Mouse (Mus musculus): ENCODE data around the gene Cadm3. TPM values are rescaled to one million over a fixed set of nuclear protein-coding genes. Genes with fewer than 3 reads are reported as not detected.

The Cadm3 gene
- polyA plus RNA-seq, 1 experiment from 2014 or later = 16.0 TPM

DNA sequence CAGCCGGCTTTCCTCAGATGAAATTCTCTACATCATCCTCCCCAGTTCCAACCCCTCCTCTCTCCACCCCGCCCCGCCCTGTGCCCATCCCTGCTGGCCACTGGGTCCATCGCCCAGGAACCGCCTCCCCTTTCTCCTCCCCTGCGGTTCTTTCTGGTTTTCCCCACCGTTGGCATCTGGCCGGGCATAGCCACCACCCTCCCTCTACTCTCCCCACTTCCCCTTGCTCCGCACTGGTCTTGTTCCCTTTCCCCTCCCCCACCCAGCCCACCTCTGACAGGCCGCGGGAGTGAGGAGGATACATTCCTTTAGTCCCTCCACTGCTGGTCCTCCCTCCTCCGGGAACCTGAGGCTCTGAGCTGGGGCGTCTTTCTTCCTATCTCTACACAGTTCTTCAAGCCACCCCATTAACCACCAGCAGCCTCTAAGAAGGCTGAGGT is 1.5 kb downstream of the Cadm3 start:
- no peaks in the 10 kb centered on the region for H3K36me3 ChIP-seq (ENCODE audit: control insufficient read depth, insufficient read depth, low read length)
- no peaks in the 10 kb centered on the region for H3K27me3 ChIP-seq (ENCODE audit: control insufficient read depth, insufficient read depth, low read length)
- DNase-seq (ENCODE audit: low spot score) = peak; percentile 56
- no peak overlapping the region for H3K27ac ChIP-seq (ENCODE audit: low read depth, low read length)
- H3K4me2 ChIP-seq (ENCODE audit: low read depth, low read length, severe bottlenecking) = peak overlapping the region; percentile 84
- H3K9me3 ChIP-seq (ENCODE audit: control insufficient read depth, low read length) = no peaks in the 10 kb centered on the region
- no peaks in the 10 kb centered on the region; the same call in 1 of the 2 replicates for H3K4me1 ChIP-seq (replicated peaks; ENCODE audit: control insufficient read depth, insufficient read depth, low read length)
- H3K4me3 ChIP-seq (ENCODE audit: low read depth, low read length) = peak overlapping the region; percentile 80
- 0 out of 2 replicates have a peak overlapping the region, but pooled peaks have one; percentile 35 for H3K9ac ChIP-seq (ENCODE audit: low read length)
- under 1% methylated on average over 13 of the region's 13 CpGs for WGBS
- peak; percentile 20 for ATAC-seq (replicated peaks; ENCODE audit: low FRiP score)

DNA sequence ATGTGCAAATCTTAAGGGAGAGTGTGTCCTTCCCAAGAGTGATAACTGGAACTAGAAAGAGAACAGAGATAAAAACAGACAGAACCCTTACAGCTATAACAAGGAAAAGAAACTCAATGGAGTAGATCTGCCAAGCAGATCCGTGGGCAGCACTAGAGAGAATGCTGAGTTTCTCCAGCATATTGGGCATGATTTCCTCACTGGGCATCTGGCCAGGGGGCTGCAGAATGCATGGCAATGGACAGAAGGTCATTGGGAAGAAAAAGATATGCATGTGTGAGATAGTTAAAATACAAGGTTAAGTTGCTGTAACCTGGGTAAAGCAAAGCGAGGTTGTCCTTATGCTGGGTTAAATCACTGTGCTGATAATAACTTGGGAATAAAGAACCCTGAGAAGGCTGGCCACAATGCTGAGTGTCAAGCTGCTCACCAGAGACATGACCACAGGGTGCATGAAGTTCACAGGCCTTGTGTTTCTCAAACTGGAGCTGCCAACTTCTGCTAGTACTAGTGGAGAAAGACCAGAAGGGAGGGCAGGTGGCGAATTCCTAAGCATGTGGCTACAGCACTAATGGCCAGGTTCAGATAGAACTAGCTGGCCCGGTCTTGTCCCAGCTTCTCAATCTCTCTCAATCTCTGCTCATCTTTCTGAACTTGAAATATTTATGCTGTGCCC is 3.2 kb downstream of the Cadm3 start:
- Histone ChIP-seq H3K36me3 (ENCODE audit: control insufficient read depth, insufficient read depth, low read length) (no peaks in the 10 kb centered on the region), H3K4me1 (replicated peaks; ENCODE audit: control insufficient read depth, insufficient read depth, low read length) (no peaks in the 10 kb centered on the region; the same call in 1 of the 2 replicates), H3K9me3 (ENCODE audit: control insufficient read depth, low read length) (no peaks in the 10 kb centered on the region), H3K9ac (ENCODE audit: low read length) (no peak overlapping the region), H3K4me2 (ENCODE audit: low read depth, low read length, severe bottlenecking) (no peak overlapping the region), H3K4me3 (ENCODE audit: low read depth, low read length) (no peak overlapping the region), H3K27ac (ENCODE audit: low read depth, low read length) (no peak overlapping the region), H3K27me3 (ENCODE audit: control insufficient read depth, insufficient read depth, low read length) (no peaks in the 10 kb centered on the region)
- DNase-seq (ENCODE audit: low spot score) (no peak), ATAC-seq (replicated peaks; ENCODE audit: low FRiP score) (no peak)
- WGBS = 88% methylated on average over 4 of the region's 4 CpGs

DNA sequence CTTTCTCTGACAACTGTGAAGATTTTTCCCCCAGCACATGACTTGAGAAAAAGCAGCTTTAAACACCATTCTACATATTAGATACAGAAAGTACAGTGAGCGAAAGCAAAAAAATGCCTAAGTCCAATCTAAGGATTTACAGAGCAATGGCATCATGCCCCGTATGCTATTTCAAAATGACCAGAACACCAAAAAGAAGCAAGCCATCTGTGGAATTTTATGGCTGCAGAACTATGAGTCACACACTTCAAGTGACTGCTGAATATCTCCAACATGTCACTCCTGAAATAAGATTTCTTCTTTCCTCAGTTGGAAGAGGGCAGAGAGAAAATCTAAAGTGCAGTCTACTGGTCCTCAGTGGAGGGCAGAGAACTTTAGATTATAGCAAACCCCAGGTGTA is 4.1 kb downstream of the Cadm3 start:
- Histone ChIP-seq H3K36me3 (ENCODE audit: control insufficient read depth, insufficient read depth, low read length) (no peaks in the 10 kb centered on the region), H3K27me3 (ENCODE audit: control insufficient read depth, insufficient read depth, low read length) (no peaks in the 10 kb centered on the region), H3K9me3 (ENCODE audit: control insufficient read depth, low read length) (no peaks in the 10 kb centered on the region), H3K9ac (ENCODE audit: low read length) (no peak overlapping the region), H3K27ac (ENCODE audit: low read depth, low read length) (no peak overlapping the region), H3K4me2 (ENCODE audit: low read depth, low read length, severe bottlenecking) (no peak overlapping the region), H3K4me3 (ENCODE audit: low read depth, low read length) (no peak overlapping the region), H3K4me1 (replicated peaks; ENCODE audit: control insufficient read depth, insufficient read depth, low read length) (no peaks in the 10 kb centered on the region; the same call in 1 of the 2 replicates)
- 91% methylated on average over 2 of the region's 2 CpGs for WGBS
- ATAC-seq (replicated peaks; ENCODE audit: low FRiP score) (no peak), DNase-seq (ENCODE audit: low spot score) (no peak)

DNA sequence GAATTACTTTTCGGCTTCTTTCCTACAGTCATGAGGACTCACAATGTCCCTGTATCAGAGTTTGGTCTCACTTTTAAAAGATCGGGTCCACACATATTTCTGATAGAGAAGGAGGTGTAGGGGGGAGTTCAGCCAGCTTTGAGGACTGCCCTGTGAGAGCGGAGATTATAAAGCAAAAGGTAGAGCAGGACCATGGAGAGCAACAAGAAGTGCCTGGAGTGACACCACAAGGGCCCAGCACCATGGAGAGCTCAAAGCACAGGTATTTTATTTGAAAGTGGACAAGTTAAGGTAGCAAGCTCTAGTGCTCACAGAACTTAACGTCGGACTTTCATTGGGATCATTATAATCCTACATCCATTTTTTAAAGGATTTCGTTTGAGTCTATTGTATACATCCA is 5.8 kb downstream of the Cadm3 start:
- ATAC-seq (replicated peaks; ENCODE audit: low FRiP score) = no peak

DNA sequence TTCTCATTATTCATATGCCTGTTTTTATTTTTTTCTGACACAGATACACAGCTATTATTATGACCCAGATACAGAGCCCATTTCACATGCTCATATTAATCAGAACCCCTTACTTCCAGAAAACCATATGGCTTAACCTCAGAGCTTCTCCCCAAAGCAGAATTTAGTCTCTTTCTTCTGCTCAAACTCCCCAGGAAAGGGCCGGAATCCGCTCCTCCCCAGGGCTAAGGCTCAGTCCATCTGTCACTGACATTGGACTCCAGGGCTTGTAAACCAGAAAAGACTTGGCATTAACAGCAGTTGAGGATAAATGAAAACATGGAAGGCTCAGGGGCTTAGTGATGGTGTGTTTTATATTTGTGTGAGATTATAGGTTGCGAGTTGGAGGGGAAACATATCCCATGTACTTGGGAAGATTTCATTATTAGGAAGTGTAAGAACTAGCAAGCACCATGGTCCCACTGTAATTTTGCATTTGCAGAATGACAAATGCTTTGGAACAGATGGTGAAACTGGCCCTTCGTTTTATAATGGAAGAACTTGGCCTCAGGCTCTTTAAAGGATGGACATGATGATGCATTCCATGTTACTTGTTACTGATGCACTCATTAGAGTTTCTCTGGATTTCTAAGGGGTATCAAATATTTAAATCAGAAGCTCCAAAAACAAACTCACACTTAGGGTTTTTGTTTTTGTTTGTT is 7.8 kb downstream of the Cadm3 start:
- Histone ChIP-seq H3K4me2 (ENCODE audit: low read depth, low read length, severe bottlenecking) (no peak overlapping the region), H3K27ac (ENCODE audit: low read depth, low read length) (no peak overlapping the region), H3K9ac (ENCODE audit: low read length) (no peak overlapping the region), H3K4me1 (replicated peaks; ENCODE audit: control insufficient read depth, insufficient read depth, low read length) (no peaks in the 10 kb centered on the region), H3K9me3 (ENCODE audit: control insufficient read depth, low read length) (no peaks in the 10 kb centered on the region), H3K36me3 (ENCODE audit: control insufficient read depth, insufficient read depth, low read length) (no peaks in the 10 kb centered on the region), H3K27me3 (ENCODE audit: control insufficient read depth, insufficient read depth, low read length) (no peaks in the 10 kb centered on the region), H3K4me3 (ENCODE audit: low read depth, low read length) (no peak overlapping the region)
- 86% methylated on average over 4 of the region's 4 CpGs for WGBS
- ATAC-seq (replicated peaks; ENCODE audit: low FRiP score) (no peak), DNase-seq (ENCODE audit: low spot score) (no peak)

More for the DNA sequence above, 5.8 kb downstream of the Cadm3 start:
- Histone ChIP-seq H3K27ac (ENCODE audit: low read depth, low read length) (no peak overlapping the region), H3K27me3 (ENCODE audit: control insufficient read depth, insufficient read depth, low read length) (no peaks in the 10 kb centered on the region), H3K4me2 (ENCODE audit: low read depth, low read length, severe bottlenecking) (no peak overlapping the region), H3K36me3 (ENCODE audit: control insufficient read depth, insufficient read depth, low read length) (no peaks in the 10 kb centered on the region), H3K9ac (ENCODE audit: low read length) (no peak overlapping the region), H3K4me1 (replicated peaks; ENCODE audit: control insufficient read depth, insufficient read depth, low read length) (no peaks in the 10 kb centered on the region; the same call in 1 of the 2 replicates), H3K4me3 (ENCODE audit: low read depth, low read length) (no peak overlapping the region), H3K9me3 (ENCODE audit: control insufficient read depth, low read length) (no peaks in the 10 kb centered on the region)
- no peak for DNase-seq (ENCODE audit: low spot score)
- WGBS = 45% methylated on average over 6 of the region's 6 CpGs

DNA sequence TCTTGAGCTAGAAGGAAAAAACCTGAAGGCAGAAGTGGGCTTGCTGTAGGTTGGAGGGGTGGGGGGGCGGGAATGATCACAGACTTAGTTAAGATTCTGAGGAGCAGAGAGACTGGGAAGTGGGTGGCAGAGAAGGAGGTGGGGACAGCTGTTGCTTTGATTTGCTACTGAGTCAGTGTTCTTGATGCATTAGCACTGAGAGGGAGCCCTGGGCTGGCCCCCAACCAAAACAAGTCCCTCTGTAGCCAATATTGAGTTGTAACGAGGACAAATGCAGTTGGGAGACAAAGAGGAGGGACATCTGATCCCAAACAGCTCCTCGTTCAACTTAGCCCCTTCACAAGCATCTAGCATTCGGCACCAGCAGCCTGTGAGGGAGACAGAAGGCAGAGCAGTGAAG is 9.7 kb downstream of the Cadm3 start:
- H3K4me3 ChIP-seq (ENCODE audit: low read depth, low read length) = no peak overlapping the region
- no peaks in the 10 kb centered on the region for H3K4me1 ChIP-seq (replicated peaks; ENCODE audit: control insufficient read depth, insufficient read depth, low read length)
- H3K4me2 ChIP-seq (ENCODE audit: low read depth, low read length, severe bottlenecking) = no peak overlapping the region
- WGBS = 60% methylated on average over 4 of the region's 4 CpGs
- no peaks in the 10 kb centered on the region for H3K36me3 ChIP-seq (ENCODE audit: control insufficient read depth, insufficient read depth, low read length)
- ATAC-seq (replicated peaks; ENCODE audit: low FRiP score) (no peak), DNase-seq (ENCODE audit: low spot score) (no peak)
- H3K27me3 ChIP-seq (ENCODE audit: control insufficient read depth, insufficient read depth, low read length) = no peaks in the 10 kb centered on the region
- H3K27ac ChIP-seq (ENCODE audit: low read depth, low read length) = no peak overlapping the region
- no peak overlapping the region for H3K9ac ChIP-seq (ENCODE audit: low read length)
- no peaks in the 10 kb centered on the region for H3K9me3 ChIP-seq (ENCODE audit: control insufficient read depth, low read length)

DNA sequence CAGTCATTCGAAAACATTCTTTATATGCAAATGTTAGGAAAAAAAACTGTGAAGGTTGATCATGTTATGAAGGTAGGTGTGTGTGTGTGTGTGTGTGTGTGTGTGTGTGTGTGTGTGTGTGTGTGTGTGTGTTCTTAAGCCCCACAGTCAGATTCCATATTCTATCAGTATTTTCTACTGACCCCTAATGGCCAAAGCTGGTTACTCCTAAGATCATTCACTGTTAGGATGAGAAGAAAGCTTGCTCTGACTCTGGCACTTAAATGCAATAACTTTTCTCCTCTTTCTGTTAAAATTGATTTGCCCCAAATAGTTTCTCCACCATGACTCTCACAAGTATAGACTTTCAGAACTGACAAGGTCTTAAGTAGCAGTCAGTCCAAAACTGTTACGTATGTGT is 10.8 kb downstream of the Cadm3 start:
- WGBS = 94% methylated on average over 2 of the region's 2 CpGs
- no peak for DNase-seq (ENCODE audit: low spot score)

DNA sequence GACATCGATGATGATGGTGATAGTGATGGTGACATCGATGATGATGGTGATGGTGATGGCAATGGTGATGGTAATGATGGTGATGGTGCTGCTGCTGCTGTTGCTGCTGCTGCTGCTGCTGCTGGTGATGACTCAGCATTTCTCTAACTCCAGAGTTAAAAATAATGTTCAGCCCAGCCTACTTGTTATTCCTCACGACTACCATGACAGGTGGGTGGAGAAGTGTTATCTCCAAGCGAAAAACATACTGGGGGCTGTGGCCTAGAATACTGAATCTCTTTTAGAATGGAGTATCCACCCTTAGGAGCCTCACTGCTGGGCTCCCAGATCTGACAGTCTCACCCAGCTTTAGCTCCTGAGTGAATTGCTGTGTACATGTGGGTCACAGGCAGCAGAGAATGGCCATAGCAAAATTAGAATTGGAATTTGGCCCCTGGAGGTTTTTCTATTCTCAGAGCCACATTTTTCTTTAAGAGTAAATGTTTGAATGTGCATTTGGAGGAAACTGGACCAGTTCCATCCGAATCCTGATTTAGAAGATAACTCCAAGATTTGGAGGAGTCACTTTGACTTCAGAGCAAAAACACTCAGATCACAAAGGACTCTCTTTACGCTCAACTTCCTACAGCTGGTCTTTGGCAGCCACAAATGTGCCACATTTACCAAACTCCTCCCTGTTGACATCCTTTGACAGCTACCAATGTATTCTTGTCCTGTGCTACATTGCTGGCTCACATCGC is 12.2 kb downstream of the Cadm3 start:
- ATAC-seq (replicated peaks; ENCODE audit: low FRiP score) (no peak), DNase-seq (ENCODE audit: low spot score) (no peak)
- no peak overlapping the region for H3K27ac ChIP-seq (ENCODE audit: low read depth, low read length)
- no peaks in the 10 kb centered on the region for H3K9me3 ChIP-seq (ENCODE audit: control insufficient read depth, low read length)
- no peak overlapping the region for H3K4me2 ChIP-seq (ENCODE audit: low read depth, low read length, severe bottlenecking)
- H3K9ac ChIP-seq (ENCODE audit: low read length) = no peak overlapping the region
- 85% methylated on average over 7 of the region's 7 CpGs for WGBS
- no peaks in the 10 kb centered on the region for H3K36me3 ChIP-seq (ENCODE audit: control insufficient read depth, insufficient read depth, low read length)
- no peaks in the 10 kb centered on the region; the same call in 1 of the 2 replicates for H3K4me1 ChIP-seq (replicated peaks; ENCODE audit: control insufficient read depth, insufficient read depth, low read length)
- no peaks in the 10 kb centered on the region for H3K27me3 ChIP-seq (ENCODE audit: control insufficient read depth, insufficient read depth, low read length)
- H3K4me3 ChIP-seq (ENCODE audit: low read depth, low read length) = no peak overlapping the region

More for the DNA sequence above, 10.8 kb downstream of the Cadm3 start:
- Histone ChIP-seq H3K4me2 (ENCODE audit: low read depth, low read length, severe bottlenecking) (no peak overlapping the region), H3K9me3 (ENCODE audit: control insufficient read depth, low read length) (no peaks in the 10 kb centered on the region), H3K4me3 (ENCODE audit: low read depth, low read length) (no peak overlapping the region), H3K27me3 (ENCODE audit: control insufficient read depth, insufficient read depth, low read length) (no peaks in the 10 kb centered on the region), H3K9ac (ENCODE audit: low read length) (no peak overlapping the region), H3K27ac (ENCODE audit: low read depth, low read length) (no peak overlapping the region), H3K4me1 (replicated peaks; ENCODE audit: control insufficient read depth, insufficient read depth, low read length) (no peaks in the 10 kb centered on the region), H3K36me3 (ENCODE audit: control insufficient read depth, insufficient read depth, low read length) (no peaks in the 10 kb centered on the region)
- no peak for ATAC-seq (replicated peaks; ENCODE audit: low FRiP score)

All from forebrain, embryonic 11.5 days (tissue).